Comparison of ENCODE assay signal across 8 mouse cellular contexts in genomic region chr15:91709207-91710130, GRCm38 (mm10). TPM values are rescaled to one million over a fixed set of nuclear protein-coding genes. Genes with fewer than 3 reads are reported as not detected.
A peak's percentile ranks its signal among the peaks of the same experiment; 100 is the strongest.
DNase-seq lines count a peak whose midpoint lies in the region; ATAC-seq and TF ChIP-seq lines count a peak whose summit lies in the region.

No protein-coding gene starts in this region.

- no peak for ATAC-seq in heart, embryonic 11.5 days (replicated peaks; ENCODE audit: insufficient number of reproducible peaks, low FRiP score, low TSS enrichment)
- ATAC-seq in embryonic facial prominence, embryonic 13.5 days (ENCODE audit: insufficient number of reproducible peaks, insufficient read depth, low FRiP score, low TSS enrichment, low read depth), result no peak
- no peak for ATAC-seq in limb, embryonic 13.5 days (ENCODE audit: low FRiP score, low read depth)
- ATAC-seq in stomach, postnatal 0 days (ENCODE audit: low FRiP score, low TSS enrichment), result no peak; the same call in 1 of the 2 replicates

- H3K9me3 ChIP-seq in heart, embryonic 11.5 days (replicated peaks; ENCODE audit: control insufficient read depth, low read length), result no peaks in the 10 kb centered on the region
- no peaks in the 10 kb centered on the region for H3K9me3 ChIP-seq in ES-Bruce4 (replicated peaks; ENCODE audit: control insufficient read depth, insufficient read depth, low read length, poor library complexity, severe bottlenecking)
- no peaks in the 10 kb centered on the region for H3K9me3 ChIP-seq in embryonic facial prominence, embryonic 13.5 days
- H3K9me3 ChIP-seq in limb, embryonic 13.5 days, result no peaks in the 10 kb centered on the region
- no peaks in the 10 kb centered on the region for H3K9me3 ChIP-seq in stomach, postnatal 0 days (ENCODE audit: control insufficient read depth, low read length)

- no peaks in the 10 kb centered on the region for H3K27me3 ChIP-seq in heart, embryonic 11.5 days (ENCODE audit: control insufficient read depth, insufficient read depth, low read length)
- H3K27me3 ChIP-seq in ES-Bruce4 (ENCODE audit: control insufficient read depth, insufficient read depth, low read length, poor library complexity, severe bottlenecking), result no peaks in the 10 kb centered on the region
- no peaks in the 10 kb centered on the region; the same call in 1 of the 2 replicates for H3K27me3 ChIP-seq in embryonic facial prominence, embryonic 13.5 days
- H3K27me3 ChIP-seq in limb, embryonic 13.5 days, result peaks cover 5% of the 10 kb centered on the region
- no peaks in the 10 kb centered on the region for H3K27me3 ChIP-seq in stomach, postnatal 0 days (ENCODE audit: control insufficient read depth, insufficient read depth, low read length)

- H3K27ac ChIP-seq in heart, embryonic 11.5 days (ENCODE audit: low read depth, low read length), result no peak overlapping the region
- H3K27ac ChIP-seq in ES-Bruce4 (ENCODE audit: insufficient read depth, low read length), result no peak overlapping the region
- no peak overlapping the region for H3K27ac ChIP-seq in embryonic facial prominence, embryonic 13.5 days
- H3K27ac ChIP-seq in limb, embryonic 13.5 days, result no peak overlapping the region
- no peak overlapping the region for H3K27ac ChIP-seq in stomach, postnatal 0 days (replicated peaks)

- no peak overlapping the region for H3K9ac ChIP-seq in heart, embryonic 11.5 days (ENCODE audit: low read depth, low read length)
- no peak overlapping the region for H3K9ac ChIP-seq in ES-Bruce4 (ENCODE audit: low read depth, poor library complexity, severe bottlenecking)
- no peak overlapping the region for H3K9ac ChIP-seq in embryonic facial prominence, embryonic 13.5 days
- no peak overlapping the region for H3K9ac ChIP-seq in limb, embryonic 13.5 days
- no peak overlapping the region for H3K9ac ChIP-seq in stomach, postnatal 0 days (ENCODE audit: low read length)

- H3K4me3 ChIP-seq in heart, embryonic 11.5 days (ENCODE audit: low read depth, low read length), result peak overlapping the region; percentile 27
- H3K4me3 ChIP-seq in ES-Bruce4 (ENCODE audit: low read depth, low read length), result no peak overlapping the region
- peak overlapping the region; percentile 20 for H3K4me3 ChIP-seq in embryonic facial prominence, embryonic 13.5 days
- peak overlapping the region; percentile 11; the same call in 1 of the 2 replicates for H3K4me3 ChIP-seq in limb, embryonic 13.5 days
- H3K4me3 ChIP-seq in stomach, postnatal 0 days (ENCODE audit: low read depth, low read length), result no peak overlapping the region

- TF ChIP-seq POLR2A in ES-Bruce4 (IDR thresholded peaks at IDR 0.05; ENCODE audit: insufficient read depth, low read length), result no peak

- 32% methylated on average over 29 of the region's 29 CpGs for WGBS in heart, embryonic 11.5 days (ENCODE audit: insufficient replicate concordance)
- 33% methylated on average over 29 of the region's 29 CpGs for WGBS in embryonic facial prominence, embryonic 13.5 days
- 34% methylated on average over 29 of the region's 29 CpGs for WGBS in limb, embryonic 13.5 days
- WGBS in stomach, postnatal 0 days, result 39% methylated on average over 29 of the region's 29 CpGs

- no peaks in the 10 kb centered on the region for H3K4me1 ChIP-seq in heart, embryonic 11.5 days (ENCODE audit: control insufficient read depth, insufficient read depth, low read length)
- no peaks in the 10 kb centered on the region for H3K4me1 ChIP-seq in ES-Bruce4 (ENCODE audit: control insufficient read depth, insufficient read depth, low read length)
- no peaks in the 10 kb centered on the region for H3K4me1 ChIP-seq in embryonic facial prominence, embryonic 13.5 days
- no peaks in the 10 kb centered on the region for H3K4me1 ChIP-seq in limb, embryonic 13.5 days
- no peaks in the 10 kb centered on the region for H3K4me1 ChIP-seq in stomach, postnatal 0 days (replicated peaks; ENCODE audit: control insufficient read depth, insufficient read depth)

- TF ChIP-seq EP300 in ES-Bruce4 (IDR thresholded peaks at IDR 0.05; ENCODE audit: insufficient read depth, low read depth, low read length), result no peak
- no peak for TF ChIP-seq EP300 in stomach, postnatal 0 days (optimal IDR thresholded peaks at IDR 0.05)

- peak overlapping the region; percentile 56 for H3K4me2 ChIP-seq in heart, embryonic 11.5 days
- peak overlapping the region; percentile 50 for H3K4me2 ChIP-seq in embryonic facial prominence, embryonic 13.5 days
- H3K4me2 ChIP-seq in limb, embryonic 13.5 days (replicated peaks), result peak overlapping the region; percentile 48
- peak overlapping the region; percentile 31 for H3K4me2 ChIP-seq in stomach, postnatal 0 days (replicated peaks; ENCODE audit: low read depth)

- no peak for DNase-seq in heart, adult 9 months (ENCODE audit: low spot score in 2 of 2)
- DNase-seq in stomach, postnatal 0 days (ENCODE audit: low spot score), result peak; percentile 30
- DNase-seq in gastrocnemius, postnatal 25 days, result no peak
- no peak for DNase-seq in MN1 (ENCODE audit: low spot score)

- TF ChIP-seq CTCF in ES-Bruce4 (IDR thresholded peaks at IDR 0.05; ENCODE audit: low read depth, low read length), result peak; percentile 45
- TF ChIP-seq CTCF in stomach, postnatal 0 days (IDR thresholded peaks at IDR 0.05; ENCODE audit: low read depth), result peak; percentile 46

- H3K36me3 ChIP-seq in heart, embryonic 11.5 days (ENCODE audit: control insufficient read depth, insufficient read depth, low read length), result 0 out of 2 replicates have a peak, but pooled peaks cover 2% of the 10 kb centered on the region
- H3K36me3 ChIP-seq in ES-Bruce4 (ENCODE audit: control insufficient read depth, insufficient read depth, low read length, poor library complexity, severe bottlenecking), result no peaks in the 10 kb centered on the region
- 0 out of 2 replicates have a peak, but pooled peaks cover 11% of the 10 kb centered on the region for H3K36me3 ChIP-seq in embryonic facial prominence, embryonic 13.5 days
- 0 out of 2 replicates have a peak, but pooled peaks cover 14% of the 10 kb centered on the region for H3K36me3 ChIP-seq in limb, embryonic 13.5 days
- H3K36me3 ChIP-seq in stomach, postnatal 0 days (ENCODE audit: control insufficient read depth, insufficient read depth, low read length), result no peaks in the 10 kb centered on the region; the same call in 1 of the 2 replicates

RNA-seq across cellular contexts. Expression of gene Lrrk2, which starts 36.5 kb away (rescaled TPM):
- polyA plus RNA-seq in heart, embryonic 11.5 days (2014; fragmentation: Nextera tagmentation; extraction: Ambion mirVana), result 5.6 and 6.1 TPM in 2 replicates
- polyA plus RNA-seq in ES-Bruce4 (2011; ENCODE audit: insufficient read depth, insufficient read length, low read depth, missing spikeins), result 2.9 and 6.1 TPM in 2 replicates
- polyA plus RNA-seq in embryonic facial prominence, embryonic 13.5 days (2015; fragmentation: Nextera tagmentation; extraction: Ambion mirVana), result 6.3 and 7.9 TPM in 2 replicates
- polyA plus RNA-seq in limb, embryonic 13.5 days (2015; fragmentation: Nextera tagmentation; extraction: Ambion mirVana), result 5.8 and 6.2 TPM in 2 replicates
- 3.9 and 4.2 TPM in 2 replicates for polyA plus RNA-seq in stomach, postnatal 0 days (2015; fragmentation: Nextera tagmentation; extraction: Ambion mirVana)
- 1 to 10 TPM; 4.8 to 5.4 TPM for total RNA-seq in gastrocnemius, postnatal 25 days (2021)

Comparison
In these comparisons a context has a peak if more than half of its experiments do, and no peak if none do; other contexts are left out.
1. H3K4me3 ChIP-seq: peak in heart, embryonic 11.5 days (single experiment), embryonic facial prominence, embryonic 13.5 days (single experiment) and limb, embryonic 13.5 days (single experiment); none in ES-Bruce4 (single experiment) and stomach, postnatal 0 days (single experiment).
2. Peak in every context shown above with its lines, with median percentiles within 50 percentile points of each other: H3K4me2 ChIP-seq.